Comparison of ENCODE assay signal across 9 mouse cellular contexts in the genomic region with DNA sequence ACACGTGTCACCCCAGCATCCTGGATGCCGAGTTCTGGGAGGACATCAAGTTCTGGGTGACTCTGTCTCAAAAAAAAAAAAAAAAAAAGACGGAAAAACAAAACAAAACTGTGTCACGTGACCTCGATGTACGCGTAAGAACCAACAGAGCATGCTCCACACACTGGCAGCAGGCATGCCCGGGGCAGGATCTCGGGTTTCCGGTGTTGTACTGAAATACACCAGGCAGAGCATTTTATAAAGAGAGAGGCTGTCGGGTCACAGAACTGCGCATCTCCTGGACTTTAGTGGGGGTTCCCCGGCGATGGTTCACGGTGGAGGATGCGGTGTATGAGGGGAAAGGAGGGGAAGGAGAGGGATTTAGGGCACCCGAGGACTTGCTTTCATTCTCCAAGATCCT.
DNase-seq lines count a peak whose midpoint lies in the region; ATAC-seq lines count a peak whose summit lies in the region.
"Had no signal": no experiment of that assay in that cellular context is flagged by ENCODE, and none has a peak within 500 bp of the region (broad histone marks: within the 10 kb centered on the region; RNA-seq: fewer than 3 reads in every experiment).

No protein-coding gene starts in this region.

- no peak for DNase-seq in kidney, adult 11 months
- peak; percentile 64 for DNase-seq in forebrain, embryonic 11.5 days (ENCODE audit: low spot score)
- DNase-seq in thymus, postnatal 0 days (ENCODE audit: low spot score) = peak; percentile 16
- DNase-seq in urinary bladder, postnatal 25 days (ENCODE audit: low spot score) = no peak
- DNase-seq in spleen, adult 18-20 months = no peak

- H3K4me3 ChIP-seq in kidney, embryonic 15.5 days (replicated peaks) = 0 out of 2 replicates have a peak overlapping the region, but pooled peaks have one; percentile 12
- H3K4me3 ChIP-seq in forebrain, embryonic 11.5 days (ENCODE audit: low read depth, low read length) = no peak overlapping the region
- H3K4me3 ChIP-seq in limb, embryonic 12.5 days (replicated peaks) = no peak overlapping the region
- H3K4me3 ChIP-seq: neural tube, embryonic 12.5 days had no signal

- 29% methylated on average over 17 of the region's 17 CpGs for WGBS in kidney, embryonic 15.5 days
- 51% methylated on average over 17 of the region's 17 CpGs for WGBS in forebrain, embryonic 11.5 days
- WGBS in limb, embryonic 12.5 days = 53% methylated on average over 17 of the region's 17 CpGs

- H3K36me3 ChIP-seq in kidney, embryonic 15.5 days = no peaks in the 10 kb centered on the region
- H3K36me3 ChIP-seq in forebrain, embryonic 11.5 days (ENCODE audit: control insufficient read depth, insufficient read depth, low read length) = no peaks in the 10 kb centered on the region
- no peaks in the 10 kb centered on the region for H3K36me3 ChIP-seq in limb, embryonic 12.5 days
- H3K36me3 ChIP-seq: neural tube, embryonic 12.5 days had no signal

- H3K4me2 ChIP-seq in kidney, embryonic 15.5 days = peak overlapping the region; percentile 45
- 0 out of 2 replicates have a peak overlapping the region, but pooled peaks have one; percentile 22 for H3K4me2 ChIP-seq in forebrain, embryonic 11.5 days (ENCODE audit: low read depth, low read length, severe bottlenecking)
- peak overlapping the region; percentile 32; the same call in 1 of the 2 replicates for H3K4me2 ChIP-seq in limb, embryonic 12.5 days
- H3K4me2 ChIP-seq: neural tube, embryonic 12.5 days had no signal

- H3K27me3 ChIP-seq in kidney, embryonic 15.5 days = peaks cover 41% of the 10 kb centered on the region
- H3K27me3 ChIP-seq in forebrain, embryonic 11.5 days (ENCODE audit: control insufficient read depth, insufficient read depth, low read length) = peaks cover 15% of the 10 kb centered on the region; the same call in 1 of the 2 replicates
- peaks cover 72% of the 10 kb centered on the region for H3K27me3 ChIP-seq in limb, embryonic 12.5 days

- H3K9me3 ChIP-seq in kidney, embryonic 15.5 days (replicated peaks) = no peaks in the 10 kb centered on the region
- H3K9me3 ChIP-seq in forebrain, embryonic 11.5 days (ENCODE audit: control insufficient read depth, low read length) = no peaks in the 10 kb centered on the region
- H3K9me3 ChIP-seq in limb, embryonic 12.5 days = no peaks in the 10 kb centered on the region
- H3K9me3 ChIP-seq: neural tube, embryonic 12.5 days had no signal

- no peak overlapping the region for H3K27ac ChIP-seq in kidney, embryonic 15.5 days
- H3K27ac ChIP-seq in forebrain, embryonic 11.5 days (ENCODE audit: low read depth, low read length) = peak overlapping the region; percentile 59
- H3K27ac ChIP-seq in limb, embryonic 12.5 days = no peak overlapping the region
- H3K27ac ChIP-seq: neural tube, embryonic 12.5 days had no signal

- H3K4me1 ChIP-seq in kidney, embryonic 15.5 days = peaks cover 9% of the 10 kb centered on the region
- peaks cover 14% of the 10 kb centered on the region for H3K4me1 ChIP-seq in forebrain, embryonic 11.5 days (replicated peaks; ENCODE audit: control insufficient read depth, insufficient read depth, low read length)
- H3K4me1 ChIP-seq in limb, embryonic 12.5 days (replicated peaks) = peaks cover 4% of the 10 kb centered on the region; the same call in 1 of the 2 replicates

- ATAC-seq in kidney, embryonic 15.5 days (replicated peaks; ENCODE audit: low FRiP score) = no peak
- ATAC-seq in forebrain, embryonic 11.5 days (replicated peaks; ENCODE audit: low FRiP score) = no peak
- no peak for ATAC-seq in limb, embryonic 12.5 days (ENCODE audit: insufficient number of reproducible peaks, insufficient read depth, low FRiP score, low TSS enrichment, low read depth)
- ATAC-seq in activated CD4-positive, CD25-positive, alpha-beta regulatory T cell, adult 4 months = no peak

- no peak overlapping the region for H3K9ac ChIP-seq in kidney, embryonic 15.5 days
- H3K9ac ChIP-seq in forebrain, embryonic 11.5 days (ENCODE audit: low read length) = no peak overlapping the region
- no peak overlapping the region for H3K9ac ChIP-seq in limb, embryonic 12.5 days (replicated peaks)
- H3K9ac ChIP-seq: neural tube, embryonic 12.5 days had no signal

Comparison
In these comparisons a context has a peak if more than half of its experiments do, and no peak if none do; other contexts are left out.
1. DNase-seq: peak in forebrain, embryonic 11.5 days (single experiment) and thymus, postnatal 0 days (single experiment); none in kidney, adult 11 months (single experiment), urinary bladder, postnatal 25 days (single experiment) and spleen, adult 18-20 months (0 of 2).
2. Peak in every context shown above with its lines, with median percentiles within 50 percentile points of each other: H3K4me2 ChIP-seq.